ENCODE assay signal across 7 mouse cellular contexts in genomic region chr17:25919144-25919785, GRCm38 (mm10). TPM values are rescaled to one million over a fixed set of nuclear protein-coding genes. Genes with fewer than 3 reads are reported as not detected.
DNase-seq lines count a peak whose midpoint lies in the region; ATAC-seq lines count a peak whose summit lies in the region.

Gene Rab40c, minus strand, starts transcription at chr17:25919727.

- peak; percentile 72 for DNase-seq in 3134 (ENCODE audit: extremely low read depth, insufficient read length, low spot score)
- peak; percentile 52 for DNase-seq in 3T3-L1 (ENCODE audit: low read depth, low spot score)
- DNase-seq in heart, adult 8-10 months (ENCODE audit: low spot score), result no peak
- peak in 1 of 2 experiments; percentile 42 for DNase-seq in layer of hippocampus, adult 8-10 months (ENCODE audit: low spot score in 2 of 2)

- 0% methylated on average over 50 of the region's 78 CpGs for WGBS in lung, embryonic 16.5 days
- 0% methylated on average over 64 of the region's 78 CpGs for WGBS in stomach, embryonic 14.5 days

- H3K4me2 ChIP-seq in lung, embryonic 16.5 days (ENCODE audit: low read depth, low read length), result peak within 1 kb of the TSS; percentile 94
- peak within 1 kb of the TSS; percentile 89 for H3K4me2 ChIP-seq in stomach, embryonic 14.5 days (replicated peaks; ENCODE audit: low read depth, low read length)

- no peaks in the 10 kb centered on the region for H3K9me3 ChIP-seq in lung, embryonic 16.5 days (ENCODE audit: control insufficient read depth, low read length)
- no peaks in the 10 kb centered on the region for H3K9me3 ChIP-seq in stomach, embryonic 14.5 days (ENCODE audit: control insufficient read depth, low read depth, low read length)

- no peaks in the 10 kb centered on the region for H3K27me3 ChIP-seq in lung, embryonic 16.5 days (ENCODE audit: control insufficient read depth, insufficient read depth, low read depth, low read length)
- H3K27me3 ChIP-seq in stomach, embryonic 14.5 days (ENCODE audit: control insufficient read depth, insufficient read depth, low read length), result no peaks in the 10 kb centered on the region

- ATAC-seq in lung, embryonic 16.5 days (ENCODE audit: low read depth), result no peak
- ATAC-seq in stomach, embryonic 14.5 days (ENCODE audit: insufficient number of reproducible peaks, insufficient read depth, low FRiP score, low read depth), result no peak

- peak within 1 kb of the TSS; percentile 83 for H3K4me3 ChIP-seq in brown adipose tissue, adult 24 weeks (ENCODE audit: insufficient read depth, low read depth, low read length)
- peak within 1 kb of the TSS; percentile 98 for H3K4me3 ChIP-seq in lung, embryonic 16.5 days (ENCODE audit: low read length)
- peak within 1 kb of the TSS; percentile 97 for H3K4me3 ChIP-seq in stomach, embryonic 14.5 days (ENCODE audit: low read depth, low read length)

- H3K27ac ChIP-seq in brown adipose tissue, adult 24 weeks (replicated peaks; ENCODE audit: low read depth, low read length), result peak within 1 kb of the TSS; percentile 96
- H3K27ac ChIP-seq in lung, embryonic 16.5 days (ENCODE audit: low read length), result peak within 1 kb of the TSS; percentile 95
- H3K27ac ChIP-seq in stomach, embryonic 14.5 days (ENCODE audit: low read length), result peak within 1 kb of the TSS; percentile 84

- H3K36me3 ChIP-seq in lung, embryonic 16.5 days (ENCODE audit: control insufficient read depth, insufficient read depth, low read length), result peaks cover 6% of the 10 kb centered on the region; the same call in 1 of the 2 replicates
- H3K36me3 ChIP-seq in stomach, embryonic 14.5 days (ENCODE audit: control insufficient read depth, insufficient read depth, low read length), result peaks cover 5% of the 10 kb centered on the region; the same call in 1 of the 2 replicates

- H3K4me1 ChIP-seq in brown adipose tissue, adult 24 weeks (ENCODE audit: control insufficient read depth, insufficient read depth, insufficient read length, low read length), result peaks cover 16% of the 10 kb centered on the region
- H3K4me1 ChIP-seq in lung, embryonic 16.5 days (replicated peaks; ENCODE audit: control insufficient read depth, insufficient read depth, low read length), result peaks cover 22% of the 10 kb centered on the region
- H3K4me1 ChIP-seq in stomach, embryonic 14.5 days (ENCODE audit: control insufficient read depth, insufficient read depth, low read length), result peaks cover 11% of the 10 kb centered on the region

- peak within 1 kb of the TSS; percentile 95 for H3K9ac ChIP-seq in lung, embryonic 16.5 days (ENCODE audit: low read length)
- H3K9ac ChIP-seq in stomach, embryonic 14.5 days (replicated peaks; ENCODE audit: low read depth, low read length), result peak within 1 kb of the TSS; percentile 75

RNA-seq across cellular contexts. Expression of gene Rab40c, which starts in this region (rescaled TPM):
- 6.3 and 7.0 TPM in 2 replicates for polyA plus RNA-seq in brown adipose tissue, adult 24 weeks (2012; ENCODE audit: insufficient read depth, insufficient read length, missing spikeins)
- 10 to 100 TPM; 17.3 to 20.1 (median 17.7) TPM for total RNA-seq in heart, adult 8-10 months (2022)
- 10 to 100 TPM; 42.0 to 72.9 (median 46.4) TPM for total RNA-seq in layer of hippocampus, adult 8-10 months (2022)
- polyA plus RNA-seq in lung, embryonic 16.5 days (2015; fragmentation: Nextera tagmentation; extraction: Ambion mirVana), result 23.4 and 26.5 TPM in 2 replicates
- 17.0 and 17.2 TPM in 2 replicates for polyA plus RNA-seq in stomach, embryonic 14.5 days (2014; fragmentation: Nextera tagmentation; extraction: Ambion mirVana)
